In genomic region chrX:57053174-57053992, GRCm38 (mm10) we compare ENCODE assay signal across 8 mouse cellular contexts. TPM values are rescaled to one million over a fixed set of nuclear protein-coding genes. Genes with fewer than 3 reads are reported as not detected.
DNase-seq lines count a peak whose midpoint lies in the region; ATAC-seq lines count a peak whose summit lies in the region.

Gene Htatsf1 (plus strand): TSS chrX:57053583.

- H3K36me3 ChIP-seq in forebrain, embryonic 10.5 days (replicated peaks) = peaks cover 18% of the 10 kb centered on the region
- H3K36me3 ChIP-seq in heart, embryonic 15.5 days = peaks cover 14% of the 10 kb centered on the region; the same call in 1 of the 2 replicates
- H3K36me3 ChIP-seq in liver, embryonic 15.5 days (replicated peaks) = peaks cover 10% of the 10 kb centered on the region
- no peaks in the 10 kb centered on the region for H3K36me3 ChIP-seq in neural tube, embryonic 12.5 days

- WGBS in forebrain, embryonic 10.5 days = 22% methylated on average over 80 of the region's 85 CpGs
- 15% methylated on average over 80 of the region's 85 CpGs for WGBS in heart, embryonic 15.5 days
- WGBS in liver, embryonic 15.5 days (ENCODE audit: insufficient replicate concordance) = 15% methylated on average over 85 of the region's 85 CpGs
- 16% methylated on average over 81 of the region's 85 CpGs for WGBS in neural tube, embryonic 12.5 days

- peak within 1 kb of the TSS; percentile 61 for H3K4me3 ChIP-seq in forebrain, embryonic 10.5 days
- peak within 1 kb of the TSS; percentile 72 for H3K4me3 ChIP-seq in heart, embryonic 15.5 days
- H3K4me3 ChIP-seq in liver, embryonic 15.5 days (replicated peaks) = peak within 1 kb of the TSS; percentile 75
- H3K4me3 ChIP-seq in neural tube, embryonic 12.5 days = peak within 1 kb of the TSS; percentile 54

- H3K4me1 ChIP-seq in forebrain, embryonic 10.5 days = peaks cover 5% of the 10 kb centered on the region; the same call in 1 of the 2 replicates
- H3K4me1 ChIP-seq in heart, embryonic 15.5 days (replicated peaks) = no peaks in the 10 kb centered on the region
- peaks cover 4% of the 10 kb centered on the region; the same call in 1 of the 2 replicates for H3K4me1 ChIP-seq in liver, embryonic 15.5 days (replicated peaks)
- no peaks in the 10 kb centered on the region for H3K4me1 ChIP-seq in neural tube, embryonic 12.5 days

- H3K4me2 ChIP-seq in heart, embryonic 15.5 days = peak within 1 kb of the TSS; percentile 66
- peak within 1 kb of the TSS; percentile 73 for H3K4me2 ChIP-seq in liver, embryonic 15.5 days
- H3K4me2 ChIP-seq in neural tube, embryonic 12.5 days (replicated peaks) = peak within 1 kb of the TSS; percentile 59

- H3K27ac ChIP-seq in forebrain, embryonic 10.5 days = peak within 1 kb of the TSS; percentile 96
- peak within 1 kb of the TSS; percentile 98 for H3K27ac ChIP-seq in heart, embryonic 15.5 days
- peak within 1 kb of the TSS; percentile 85 for H3K27ac ChIP-seq in liver, embryonic 15.5 days (replicated peaks)
- peak within 1 kb of the TSS; percentile 82 for H3K27ac ChIP-seq in neural tube, embryonic 12.5 days

- H3K27me3 ChIP-seq in forebrain, embryonic 10.5 days (ENCODE audit: poor library complexity, severe bottlenecking) = no peaks in the 10 kb centered on the region
- H3K27me3 ChIP-seq in heart, embryonic 15.5 days = no peaks in the 10 kb centered on the region
- no peaks in the 10 kb centered on the region for H3K27me3 ChIP-seq in liver, embryonic 15.5 days
- no peaks in the 10 kb centered on the region for H3K27me3 ChIP-seq in neural tube, embryonic 12.5 days (replicated peaks)

- peak; percentile 66 to 76 for DNase-seq in CD8-positive naive resting alpha-beta T cell, adult 2 months (ENCODE audit: low read depth in 2 of 2, low spot score in 2 of 2)
- peak; percentile 33 for DNase-seq in c-Kit-positive CD71-negative TER-119-negative erythroid progenitor cells, embryonic 14.5 days (ENCODE audit: low read depth)
- DNase-seq in forebrain, embryonic 10.5 days (ENCODE audit: extremely low spot score, low spot score) = peak; percentile 74
- peak; percentile 79 to 88 for DNase-seq in kidney, postnatal 25 days
- peak; percentile 55 for DNase-seq in telencephalon, adult 2 months (ENCODE audit: low read depth, low spot score)

- H3K9me3 ChIP-seq in forebrain, embryonic 10.5 days = no peaks in the 10 kb centered on the region
- no peaks in the 10 kb centered on the region for H3K9me3 ChIP-seq in heart, embryonic 15.5 days (replicated peaks)
- H3K9me3 ChIP-seq in liver, embryonic 15.5 days (replicated peaks) = no peaks in the 10 kb centered on the region
- H3K9me3 ChIP-seq in neural tube, embryonic 12.5 days = no peaks in the 10 kb centered on the region

- peak; percentile 95 for ATAC-seq in heart, embryonic 15.5 days (replicated peaks; ENCODE audit: insufficient number of reproducible peaks, insufficient read depth, low FRiP score, low read depth)
- ATAC-seq in liver, embryonic 15.5 days (ENCODE audit: insufficient read depth) = peak; percentile 96
- ATAC-seq in neural tube, embryonic 12.5 days (ENCODE audit: low FRiP score, low read depth) = peak; percentile 98

- H3K9ac ChIP-seq in heart, embryonic 15.5 days = peak within 1 kb of the TSS; percentile 73
- H3K9ac ChIP-seq in liver, embryonic 15.5 days = peak within 1 kb of the TSS; percentile 63
- H3K9ac ChIP-seq in neural tube, embryonic 12.5 days = peak within 1 kb of the TSS; percentile 55

RNA-seq across cellular contexts. Expression of gene Htatsf1, which starts in this region (rescaled TPM):
- 73.8 and 76.3 TPM in 2 replicates for polyA plus RNA-seq in forebrain, embryonic 10.5 days (2016; fragmentation: Nextera tagmentation; extraction: Ambion mirVana)
- 62.4 and 64.6 TPM in 2 replicates for polyA plus RNA-seq in heart, embryonic 15.5 days (2015; fragmentation: Nextera tagmentation; extraction: Ambion mirVana)
- 21.2 and 21.4 TPM in 2 replicates for polyA plus RNA-seq in liver, embryonic 15.5 days (2015; fragmentation: Nextera tagmentation; extraction: Ambion mirVana)
- polyA plus RNA-seq in neural tube, embryonic 12.5 days (2016; fragmentation: Nextera tagmentation; extraction: Ambion mirVana) = 89.5 and 93.0 TPM in 2 replicates

Comparison
In these comparisons a context has a peak if more than half of its experiments do, and no peak if none do; other contexts are left out.
1. Peak in every context shown above with its lines: DNase-seq, ATAC-seq, H3K4me3 ChIP-seq and H3K27ac ChIP-seq.
2. DNase-seq: peak in every context shown above with its lines; median percentile 84 in kidney, postnatal 25 days; 74 in forebrain, embryonic 10.5 days; 71 in CD8-positive naive resting alpha-beta T cell, adult 2 months; 55 in telencephalon, adult 2 months; 33 in c-Kit-positive CD71-negative TER-119-negative erythroid progenitor cells, embryonic 14.5 days.